Mouse (Mus musculus) lung, postnatal 10 days (tissue): ENCODE measurements around the gene Cdk2ap2.
"Not testable (repeated sequence)": the region's sequence is repeated elsewhere in the genome, so short reads cannot be mapped to it uniquely, and the experiment has no call there.

Source experiments
- DNase-seq: peaks from one replicate; pipeline ENCODE4 v3.0.0; 2021

Gene Cdk2ap2

GRCm38 (mm10) chr19:4096642-4097440, at the start of gene Cdk2ap2:
Gene Cdk2ap2 (plus strand): TSS chr19:4097182.
- peak; percentile 99 for DNase-seq

GRCm38 (mm10) chr19:4047859-4048258, 49.1 kb upstream of the Cdk2ap2 start:
- DNase-seq: peak; percentile 89

GRCm38 (mm10) chr19:4049069-4049468, 47.9 kb upstream of the Cdk2ap2 start:
- DNase-seq: not testable (repeated sequence)

- no peak for DNase-seq
These were observed 46.0 kb upstream of the Cdk2ap2 start for GRCm38 (mm10) chr19:4051016-4051415.

GRCm38 (mm10) chr19:4051741-4052515, 45.1 kb upstream of the Cdk2ap2 start:
- DNase-seq: peak; percentile 79

- DNase-seq: no peak
These were observed 44.4 kb upstream of the Cdk2ap2 start for GRCm38 (mm10) chr19:4052516-4053030.

GRCm38 (mm10) chr19:4054613-4055012, 42.4 kb upstream of the Cdk2ap2 start:
- DNase-seq: no peak

- no peak for DNase-seq
These were observed 41.6 kb upstream of the Cdk2ap2 start for GRCm38 (mm10) chr19:4055216-4055946.

GRCm38 (mm10) chr19:4055947-4056693, 40.9 kb upstream of the Cdk2ap2 start:
- DNase-seq: no peak

GRCm38 (mm10) chr19:4056727-4057126, 40.3 kb upstream of the Cdk2ap2 start:
- no peak for DNase-seq

- DNase-seq: no peak
These were observed 39.6 kb upstream of the Cdk2ap2 start for GRCm38 (mm10) chr19:4057389-4057788.

- no peak for DNase-seq
These were observed 39.0 kb upstream of the Cdk2ap2 start for GRCm38 (mm10) chr19:4057962-4058361.

GRCm38 (mm10) chr19:4058581-4058980, 38.4 kb upstream of the Cdk2ap2 start:
- no peak for DNase-seq

- DNase-seq: peak; percentile 61
These were observed 37.8 kb upstream of the Cdk2ap2 start, which contains the start of gene Gstp3 for GRCm38 (mm10) chr19:4059069-4059740. Gene Gstp3 (minus strand): TSS chr19:4059569.

GRCm38 (mm10) chr19:4060044-4060898, 36.7 kb upstream of the Cdk2ap2 start:
- DNase-seq: not testable (repeated sequence)

GRCm38 (mm10) chr19:4060899-4061465, 36.0 kb upstream of the Cdk2ap2 start:
- DNase-seq: no peak

GRCm38 (mm10) chr19:4063357-4063756, 33.6 kb upstream of the Cdk2ap2 start:
- DNase-seq: not testable (repeated sequence)

GRCm38 (mm10) chr19:4064501-4064900, 32.5 kb upstream of the Cdk2ap2 start:
- not testable (repeated sequence) for DNase-seq

- DNase-seq: no peak
These were observed 30.7 kb upstream of the Cdk2ap2 start for GRCm38 (mm10) chr19:4066280-4066679.

- no peak for DNase-seq
These were observed 30.1 kb upstream of the Cdk2ap2 start for GRCm38 (mm10) chr19:4066877-4067276.
